Mouse (Mus musculus) adrenal gland, adult (tissue): ENCODE results near the gene AI661453.
"Not testable (repeated sequence)": the region's sequence is repeated elsewhere in the genome, so short reads cannot be mapped to it uniquely, and the experiment has no call there.

ENCODE experiments used
- DNase-seq, 2 experiments: peaks; one replicate each; pipeline ENCODE4 v3.0.0; 2022 to 2023; ENCODE audit warnings: low spot score in 1 of 2; ENCODE audit not compliant: inconsistent age in 2 of 2

Gene AI661453

DNA sequence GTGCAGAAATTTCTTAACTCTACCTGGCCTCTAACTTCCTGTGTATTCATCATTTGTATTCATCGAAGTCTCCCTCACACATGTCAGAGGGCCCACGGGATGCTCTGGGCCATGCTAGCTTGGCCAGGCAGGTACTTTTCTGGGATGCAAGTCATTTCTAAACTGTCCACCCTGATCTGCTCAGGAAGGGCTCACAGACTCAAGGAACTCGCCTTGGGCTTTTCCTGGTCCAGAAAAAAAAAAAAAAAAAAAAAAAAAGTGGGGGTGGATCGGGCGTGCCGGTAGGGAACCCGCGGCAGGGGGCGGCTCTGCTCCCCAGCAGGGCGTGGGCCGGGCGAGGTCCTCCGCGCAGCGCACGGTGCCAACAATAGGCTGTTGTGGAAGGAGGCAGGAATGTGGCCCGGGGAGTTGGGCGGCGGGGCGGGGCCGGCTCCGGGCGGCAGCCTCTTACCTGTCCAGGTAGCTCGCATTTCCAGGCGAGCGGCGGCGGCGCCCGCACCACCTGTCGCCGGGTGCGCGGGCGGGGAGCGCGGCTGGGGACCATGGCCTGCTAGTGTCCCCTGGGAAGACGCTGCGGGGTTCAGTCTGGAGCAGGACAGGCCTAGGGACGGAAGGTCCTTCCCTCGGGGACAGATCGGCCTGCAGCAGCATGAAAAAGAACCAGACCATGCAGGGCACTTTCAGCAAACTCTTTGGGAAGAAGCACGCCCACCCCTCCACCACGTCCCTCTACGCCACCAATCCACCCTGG lies at the start of gene AI661453:
Gene AI661453, plus strand, starts transcription at position 460 of the 751 bp plus-strand sequence.
- peak in 1 of 2 experiments; percentile 45 for DNase-seq

DNA sequence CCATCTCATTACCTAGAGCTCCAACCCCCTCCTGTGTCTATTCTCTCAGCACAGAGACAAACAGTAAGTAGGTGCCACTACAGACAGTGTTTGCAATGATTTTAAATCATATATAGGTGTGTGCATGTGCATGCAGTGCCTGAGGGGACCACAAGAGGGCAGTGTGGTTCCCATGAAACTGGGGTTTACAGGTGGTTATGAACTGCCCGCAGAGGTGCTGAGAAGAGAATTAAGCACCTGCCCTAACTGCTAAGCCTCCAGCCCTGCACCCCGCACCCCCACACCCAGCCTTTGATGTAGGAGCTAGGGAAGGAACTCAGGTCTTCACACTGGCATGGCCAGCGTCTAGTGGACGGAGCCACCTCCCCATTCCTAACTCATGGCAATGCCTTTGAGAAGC lies 49.8 kb upstream of the AI661453 start:
- DNase-seq: peak; percentile 27 to 81

DNA sequence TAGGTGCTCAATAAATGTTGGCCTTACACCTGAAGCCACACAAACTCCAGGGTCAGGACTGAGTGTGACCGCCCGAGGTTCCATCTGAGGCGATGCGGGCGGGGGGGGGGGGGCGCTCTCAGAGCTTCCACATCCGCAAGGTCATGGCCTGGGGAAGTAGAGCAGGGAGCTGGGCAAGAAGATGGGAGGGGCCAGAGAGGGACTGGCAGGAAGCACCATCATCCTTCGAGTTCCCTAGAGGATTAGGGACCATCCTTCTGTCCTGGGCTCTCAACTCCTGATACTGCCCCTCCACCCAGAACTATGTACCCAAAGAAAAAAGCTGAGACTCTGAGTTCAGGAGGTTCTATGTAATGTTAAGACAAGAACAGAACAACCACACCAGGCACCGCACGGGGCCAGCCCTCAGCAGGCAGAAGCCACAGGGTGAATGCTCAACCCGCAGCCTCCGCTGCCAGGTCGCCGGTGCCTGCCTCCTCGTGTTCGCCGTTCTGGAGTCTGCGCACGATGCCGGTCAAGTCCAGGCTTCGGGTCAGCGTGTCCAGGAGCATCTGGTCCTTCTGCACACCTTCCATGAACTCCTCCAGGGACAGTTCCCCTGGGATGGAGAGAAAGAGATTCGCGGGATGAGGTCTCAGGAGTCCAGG lies 42.1 kb upstream of the AI661453 start:
- DNase-seq: peak; percentile 42 to 75

DNA sequence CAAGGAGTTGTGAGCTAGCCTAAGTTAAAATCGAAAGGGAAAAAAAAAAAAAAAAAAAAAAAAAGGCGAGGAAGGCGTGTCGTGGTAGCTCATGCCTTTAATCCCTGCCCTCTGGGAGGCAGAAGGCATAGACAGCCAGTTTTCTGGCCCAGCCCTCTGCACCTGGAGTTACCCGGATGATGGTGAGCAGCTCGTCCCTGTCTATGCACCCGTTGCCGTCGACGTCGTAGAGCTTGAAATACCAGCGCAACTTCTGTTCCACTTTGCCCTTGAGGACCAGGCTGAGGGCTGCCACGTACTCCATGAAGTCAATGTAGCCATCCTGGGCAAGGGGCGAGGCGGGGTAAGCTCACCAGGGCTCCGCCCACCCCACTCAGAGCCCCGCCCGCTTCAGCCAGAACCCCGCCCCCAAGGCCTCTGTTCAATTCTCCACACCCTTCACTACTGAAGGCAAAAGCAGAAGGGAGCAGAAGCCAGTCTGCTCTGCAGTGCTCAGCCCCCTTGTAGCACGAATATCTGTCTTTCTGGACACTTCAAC lies 41.0 kb upstream of the AI661453 start:
- DNase-seq: peak; percentile 77 to 92

DNA sequence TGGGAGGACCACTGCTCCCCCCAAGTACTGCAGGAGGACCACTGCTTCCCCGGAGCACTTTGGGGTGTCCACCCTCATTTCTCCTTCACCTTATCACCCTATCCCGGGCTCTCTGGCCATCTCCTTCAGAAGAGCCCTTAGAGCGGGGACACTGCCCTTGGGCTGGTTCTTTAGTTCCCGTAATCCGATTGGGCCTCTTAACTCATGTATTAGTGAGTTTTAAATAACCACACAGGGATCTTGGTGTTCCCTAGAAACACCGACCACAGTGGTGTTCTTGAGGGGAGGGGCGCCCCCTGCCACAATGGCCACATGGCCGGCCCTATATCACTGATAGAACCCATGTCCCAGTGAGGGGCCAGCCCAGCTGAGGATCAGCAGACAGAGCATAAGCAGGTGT lies 37.3 kb upstream of the AI661453 start:
- DNase-seq: no peak

DNA sequence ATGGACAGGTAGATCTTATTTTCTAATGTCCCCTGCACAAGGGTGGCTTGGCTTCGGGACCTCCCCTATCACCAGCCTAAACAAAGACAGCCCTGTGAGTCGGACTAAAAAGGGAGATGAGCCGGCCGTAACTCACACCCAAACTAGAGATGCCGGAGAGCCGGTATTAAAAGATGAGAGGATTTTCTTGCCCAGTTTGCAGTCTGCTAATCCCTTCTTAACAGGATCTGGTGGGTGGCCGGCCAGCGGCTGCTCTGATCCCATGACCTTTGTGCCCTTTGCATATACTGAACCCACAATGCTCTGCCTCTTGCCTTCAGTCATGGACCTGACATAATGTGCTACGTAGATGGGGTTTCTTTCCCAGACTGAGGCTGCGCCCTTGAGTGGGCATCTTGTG lies 36.0 kb upstream of the AI661453 start, which contains the start of gene Guca1a:
Gene Guca1a, minus strand, starts transcription at position 134 of the 400 bp plus-strand sequence.
- no peak for DNase-seq

DNA sequence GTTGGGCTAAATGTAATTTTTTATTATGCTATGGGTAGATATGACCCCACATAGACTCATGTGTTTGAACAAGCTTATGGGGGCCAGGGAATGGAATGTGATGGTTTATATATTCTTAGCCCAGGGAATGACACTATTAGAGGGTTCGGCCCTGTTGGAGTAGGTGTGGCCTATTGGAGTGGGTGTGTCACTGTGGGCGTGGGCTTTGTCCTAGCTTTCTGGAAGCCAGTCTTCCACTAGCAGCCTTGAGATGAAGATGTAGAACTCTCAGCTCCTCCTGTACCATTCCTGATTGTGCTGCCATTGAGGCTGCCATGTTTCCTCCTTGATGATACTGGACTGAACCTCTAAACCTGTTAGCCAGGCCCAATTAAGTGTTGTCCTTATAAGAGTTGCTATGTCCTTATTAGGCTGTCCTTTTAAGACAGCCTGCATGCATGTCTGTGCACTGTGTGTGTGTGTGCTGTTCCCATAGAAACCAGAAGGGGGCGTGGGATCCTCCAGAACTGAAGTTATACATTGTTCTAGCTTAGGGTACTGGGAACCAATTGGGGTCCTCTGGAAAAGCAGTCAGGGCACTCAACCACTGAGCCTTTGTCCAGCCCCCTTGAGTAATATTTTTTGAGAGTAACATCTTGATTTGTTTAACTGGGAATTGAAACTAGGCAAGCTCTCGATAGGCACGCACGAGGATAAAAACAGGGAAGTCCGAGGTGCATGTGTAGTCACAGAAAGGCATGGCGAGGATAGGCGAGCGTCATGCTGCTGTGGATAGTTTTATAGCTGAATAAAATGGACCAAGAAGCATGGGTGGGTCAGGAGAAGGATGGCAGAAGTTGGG lies 28.5 kb upstream of the AI661453 start:
- no peak for DNase-seq

DNA sequence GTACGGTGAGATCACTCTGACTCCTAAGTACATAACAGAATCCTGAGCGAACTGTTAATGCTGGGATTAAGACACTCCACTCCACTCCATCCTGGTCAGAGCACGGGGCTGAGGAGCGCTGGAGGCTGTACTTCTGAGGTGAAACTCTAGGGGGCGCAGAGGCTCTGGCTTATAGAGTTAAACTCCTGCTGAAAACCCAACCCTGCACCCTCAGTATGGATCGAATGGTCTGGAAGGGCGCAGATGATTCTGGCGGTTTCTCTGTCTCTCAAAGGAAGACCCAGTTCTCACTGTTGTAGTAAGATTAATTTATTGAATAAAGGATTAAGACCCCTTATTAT lies 27.9 kb upstream of the AI661453 start:
- DNase-seq: peak; percentile 64 to 86

DNA sequence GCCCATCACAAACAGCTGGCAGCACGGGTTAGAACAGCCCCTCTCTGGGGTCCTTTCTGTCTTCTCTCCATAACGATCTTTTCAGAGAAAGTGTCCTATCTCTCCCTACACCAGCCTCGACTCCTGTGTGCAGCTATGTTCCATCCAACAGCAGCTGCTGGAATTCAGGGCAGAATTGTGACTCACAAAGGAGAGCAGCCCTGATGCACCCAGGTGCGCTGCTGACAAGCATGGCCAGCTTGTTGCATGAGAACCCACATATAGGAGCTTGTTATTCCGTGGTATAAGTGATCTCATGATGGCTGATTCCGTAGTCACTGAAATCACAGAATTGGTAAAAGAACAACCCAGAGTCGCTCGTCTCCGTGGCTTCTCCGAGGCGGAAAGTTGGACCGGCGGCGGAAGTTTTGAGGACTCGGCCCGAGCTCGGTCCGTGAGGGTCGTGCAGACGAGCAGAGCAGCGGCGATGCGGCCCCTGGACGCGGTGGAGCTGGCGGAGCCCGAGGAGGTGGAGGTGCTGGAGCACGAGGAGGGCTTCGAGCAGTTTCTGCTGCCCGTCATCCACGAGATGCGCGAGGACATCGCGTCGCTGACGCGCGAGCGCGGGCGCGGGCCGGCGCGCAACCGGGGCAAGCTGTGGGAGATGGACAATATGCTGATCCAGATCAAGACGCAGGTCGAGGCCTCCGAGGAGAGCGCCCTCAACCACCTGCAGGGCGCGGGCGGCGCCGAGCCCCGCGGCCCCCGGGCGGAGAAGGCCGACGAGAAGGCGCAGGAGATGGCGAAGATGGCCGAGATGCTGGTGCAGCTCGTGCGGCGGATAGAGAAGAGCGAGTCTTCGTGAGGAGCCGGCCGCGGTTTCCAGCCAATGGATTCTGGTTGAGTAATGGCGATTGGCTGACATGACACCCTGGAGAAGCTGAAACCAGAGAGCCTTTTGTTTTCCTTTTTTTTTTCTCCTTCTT lies 26.2 kb upstream of the AI661453 start:
- peak; percentile 17 to 65 for DNase-seq

DNA sequence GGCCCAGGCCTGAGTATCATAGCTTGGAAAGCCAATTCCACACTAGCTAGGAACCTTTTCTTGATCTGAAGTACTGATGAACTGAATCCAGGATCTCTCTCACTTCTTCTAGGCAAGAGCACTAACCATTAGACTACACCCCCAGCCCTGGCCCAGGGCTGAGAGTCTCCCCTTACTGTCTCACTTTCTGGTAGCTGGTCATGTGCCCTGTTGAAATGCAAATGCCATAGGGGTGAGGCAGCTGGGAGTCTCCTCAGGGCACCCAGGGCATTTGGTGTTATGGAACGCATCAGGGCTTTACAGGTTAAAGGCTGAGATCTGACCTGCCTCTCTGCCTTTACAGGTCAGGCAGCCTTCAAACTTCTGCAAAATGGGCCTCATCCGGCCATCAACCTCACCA lies 16.2 kb upstream of the AI661453 start:
- DNase-seq: no peak

DNA sequence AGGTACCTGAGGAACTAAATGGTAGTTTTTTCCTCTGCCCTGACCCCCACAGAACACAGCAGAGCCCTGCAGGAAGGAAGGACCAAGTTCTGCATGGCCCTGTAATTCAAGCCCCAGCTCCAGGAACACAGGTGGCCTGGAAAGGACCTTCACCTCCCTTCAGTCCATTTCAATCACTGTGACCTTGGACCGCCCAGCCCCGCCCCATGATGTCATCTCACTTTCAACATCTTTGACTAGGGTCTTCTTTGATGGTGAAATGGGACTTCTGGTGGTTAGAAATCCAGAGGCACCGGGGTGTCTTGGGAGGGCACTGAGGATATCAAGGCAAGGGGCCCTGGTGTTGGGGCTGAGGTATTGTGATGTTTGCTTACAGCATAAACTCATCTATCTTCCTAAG lies 14.8 kb upstream of the AI661453 start:
- DNase-seq: peak; percentile 26 to 68

DNA sequence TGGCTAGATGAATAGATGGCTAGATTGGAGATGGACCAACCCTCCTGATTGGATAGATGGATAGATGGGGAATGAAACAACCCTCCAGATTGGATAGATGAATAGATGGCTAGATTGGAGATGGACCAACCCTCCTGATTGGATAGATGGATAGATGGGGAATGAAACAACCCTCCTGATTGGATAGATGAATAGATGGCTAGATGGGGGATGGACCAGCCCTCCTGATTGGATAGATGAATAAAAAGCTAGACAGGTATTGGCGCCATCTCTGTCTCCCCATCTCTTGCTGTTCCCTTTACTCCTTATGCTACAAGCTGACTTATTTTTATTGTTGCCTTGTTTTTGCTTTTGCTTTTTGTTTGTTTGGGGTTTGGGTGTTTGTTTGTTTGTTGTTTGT lies 13.8 kb upstream of the AI661453 start:
- not testable (repeated sequence) for DNase-seq

DNA sequence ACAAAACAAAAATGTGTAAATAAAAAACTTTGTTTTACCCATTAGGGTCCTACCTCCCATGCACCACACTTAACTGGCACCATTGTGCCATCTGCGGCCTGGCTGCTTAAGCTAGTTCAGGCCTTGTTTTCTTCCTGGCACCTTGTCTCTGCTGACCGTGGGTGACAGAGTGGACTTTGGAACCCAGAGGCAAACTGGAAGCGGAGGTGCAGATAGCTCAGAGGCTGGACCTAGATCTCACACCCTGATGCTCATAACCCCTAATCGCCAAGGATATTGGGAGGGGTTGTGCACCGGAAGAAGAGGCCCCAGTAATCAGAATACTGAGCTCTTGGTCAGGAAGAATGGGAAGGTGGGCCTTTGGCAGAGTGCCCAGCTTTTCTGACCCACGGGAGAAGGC lies 12.2 kb upstream of the AI661453 start:
- DNase-seq: no peak

DNA sequence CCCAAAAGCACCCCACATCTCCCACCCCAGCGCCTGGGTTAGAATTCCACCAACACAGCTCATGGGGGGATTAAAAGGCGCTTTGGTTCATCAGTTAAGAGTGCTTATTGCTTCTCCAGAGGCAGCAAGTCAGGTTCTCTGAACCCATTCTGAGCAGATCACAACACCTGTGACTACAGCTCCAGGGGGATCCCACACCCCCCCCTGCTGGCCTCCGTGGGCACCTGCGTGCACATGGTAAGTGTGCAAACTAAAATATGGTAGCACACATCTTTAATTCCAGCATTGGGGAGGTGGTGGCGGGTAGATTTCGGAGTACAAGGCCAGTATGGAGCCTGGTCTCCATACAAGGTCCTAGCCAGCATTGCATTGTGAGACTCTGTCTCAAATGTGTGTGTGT lies 9.1 kb upstream of the AI661453 start:
- no peak for DNase-seq

DNA sequence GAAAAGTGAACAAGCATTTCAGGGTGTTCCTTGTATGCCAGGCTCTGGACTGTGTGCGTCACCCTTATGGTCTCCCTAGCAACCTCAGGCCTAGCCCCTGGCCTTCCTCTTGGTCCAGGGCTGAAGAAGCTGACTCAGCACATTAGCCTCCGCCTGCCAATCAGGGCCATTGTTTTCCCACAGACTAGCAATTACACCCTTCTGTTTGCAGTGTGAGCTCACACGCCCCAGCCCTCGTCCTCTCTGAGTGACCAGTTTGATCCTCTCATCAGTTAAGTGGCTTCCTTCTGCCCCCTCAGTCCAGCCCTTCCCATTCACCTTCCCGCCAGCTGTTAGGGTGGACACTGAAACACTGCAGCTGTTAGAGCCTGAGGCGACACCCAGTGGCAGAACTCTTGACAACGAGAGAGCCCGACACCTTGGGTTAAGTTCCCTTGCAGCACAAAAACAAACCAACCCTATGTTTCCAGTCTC lies 7.5 kb upstream of the AI661453 start:
- DNase-seq: peak; percentile 21 to 73

DNA sequence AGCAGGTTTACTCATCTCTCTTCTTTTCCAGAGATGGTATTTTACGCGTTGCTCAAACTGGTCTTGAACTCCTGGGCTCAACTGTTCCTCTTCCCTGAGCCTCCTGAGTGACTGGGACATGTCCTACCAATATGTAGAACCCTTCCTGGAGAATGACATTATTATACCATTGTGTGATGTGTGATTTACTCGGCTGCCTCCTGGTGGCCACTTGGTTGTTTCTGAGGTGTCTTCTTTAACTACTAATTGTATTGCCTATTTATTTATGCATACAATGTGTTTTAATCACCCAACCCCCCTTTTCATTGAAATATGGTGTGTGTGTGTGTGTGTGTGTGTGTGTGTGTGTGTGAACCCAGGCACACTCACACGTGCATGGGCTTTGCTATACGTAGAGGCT lies 5.6 kb upstream of the AI661453 start:
- DNase-seq: no peak

DNA sequence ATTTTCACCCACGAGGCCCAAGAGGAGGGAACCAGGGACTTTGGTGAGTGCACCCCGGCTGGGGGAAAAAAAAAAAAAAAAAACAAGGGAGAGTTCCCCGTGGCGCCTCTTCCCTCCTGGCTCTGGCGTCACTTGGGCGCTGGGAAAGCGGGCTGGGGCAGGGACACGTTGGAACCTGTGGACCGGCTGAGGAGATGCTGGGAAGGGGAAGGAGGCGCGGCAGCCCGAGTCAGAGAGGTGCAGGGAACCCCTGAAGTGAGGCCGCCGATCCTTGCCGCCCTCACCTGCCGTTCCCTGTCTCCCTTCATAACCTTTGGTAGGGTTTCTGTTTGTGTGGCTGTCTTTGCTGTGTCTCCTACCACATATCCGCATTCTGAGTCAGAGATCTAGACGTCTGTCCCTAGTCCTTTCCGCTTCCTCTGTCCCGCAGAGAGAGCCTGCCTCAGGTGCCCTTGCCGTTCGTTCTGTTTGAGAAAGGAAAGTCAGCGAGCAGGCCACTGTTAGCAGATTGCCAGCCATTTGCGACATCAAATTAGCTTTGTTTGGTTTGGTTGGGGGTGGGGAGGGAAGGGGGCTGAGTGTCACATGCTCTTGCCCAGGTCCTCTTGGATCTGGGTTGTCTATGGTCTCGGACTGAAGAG lies 612 bp downstream of the AI661453 start, which contains the start of gene 1700001C19Rik:
Gene 1700001C19Rik, minus strand, starts transcription at position 470 of the 641 bp plus-strand sequence.
- DNase-seq: peak in 1 of 2 experiments; percentile 42

DNA sequence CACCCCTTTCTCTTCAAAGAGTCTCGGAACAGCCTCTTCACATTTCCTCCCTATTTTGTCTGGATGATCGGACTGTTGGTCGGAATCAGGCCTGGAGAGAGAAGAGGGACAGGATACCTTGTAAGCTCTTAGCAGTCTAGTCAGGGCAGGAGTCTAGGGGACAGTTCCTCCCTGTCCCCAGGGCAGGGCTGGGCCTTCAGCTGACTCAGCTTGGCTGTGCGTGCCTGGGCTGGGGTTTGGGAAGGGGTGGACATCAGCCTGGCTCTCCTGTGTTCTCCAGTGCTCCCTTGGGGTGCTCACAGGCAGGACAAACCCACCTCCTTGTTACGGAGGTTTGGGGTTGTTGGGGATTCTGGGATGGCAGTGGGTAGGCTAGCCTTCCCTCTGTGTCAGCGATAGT lies 2.2 kb downstream of the AI661453 start:
- no peak for DNase-seq

DNA sequence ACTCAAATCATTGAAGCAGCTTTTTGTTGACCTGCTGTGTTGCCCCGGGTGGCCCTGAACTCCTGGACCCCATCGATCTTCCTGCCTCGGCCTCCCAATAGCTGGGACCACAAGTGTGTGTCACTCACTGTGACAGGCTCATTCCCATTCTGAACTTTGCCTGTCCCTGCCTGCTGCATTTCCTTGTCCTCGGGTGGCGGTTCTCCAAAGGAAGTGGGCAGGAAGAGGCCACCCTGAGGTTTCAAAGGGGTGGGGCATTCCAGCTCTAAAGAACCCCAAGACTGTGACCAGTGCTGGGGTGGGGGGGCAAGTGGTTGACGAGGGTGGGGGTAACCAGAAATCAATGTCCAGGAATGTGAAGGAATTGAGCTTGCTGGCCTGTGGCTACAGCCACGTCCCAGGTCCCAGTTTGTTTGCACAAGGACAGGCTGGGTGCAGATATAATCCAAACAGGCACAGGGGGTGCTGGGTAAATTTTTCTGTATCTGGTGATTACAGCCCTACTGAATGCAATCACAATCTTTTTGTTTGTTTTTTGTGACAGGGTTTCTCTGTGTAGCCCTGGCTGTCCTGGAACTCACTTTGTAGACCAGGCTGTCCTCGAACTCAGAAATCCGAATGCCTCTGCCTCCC lies 3.1 kb downstream of the AI661453 start:
- no peak for DNase-seq
